In the genomic region with DNA sequence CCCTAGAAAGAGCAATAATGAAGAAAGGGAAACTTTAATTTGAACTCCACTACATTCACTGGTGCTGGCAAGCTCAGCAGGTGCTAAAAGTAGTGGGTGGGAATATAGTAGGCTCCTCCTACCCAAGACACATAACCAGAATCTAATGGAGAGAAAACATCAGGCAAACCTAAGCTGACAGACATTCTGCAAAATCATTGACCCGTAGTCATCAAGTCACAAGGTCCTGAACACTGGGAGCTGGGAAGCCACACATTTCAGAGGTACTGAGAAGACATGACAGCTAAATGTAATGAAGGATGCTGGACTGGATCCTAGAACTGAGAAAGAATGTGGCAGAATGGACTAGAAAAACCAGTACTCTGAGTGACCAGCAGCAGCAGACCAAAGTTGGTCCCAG, we compare ENCODE assay signal across 28 mouse cellular contexts. TPM values are rescaled to one million over a fixed set of nuclear protein-coding genes. Genes with fewer than 3 reads are reported as not detected.
DNase-seq lines count a peak whose midpoint lies in the region; ATAC-seq lines count a peak whose summit lies in the region.
"Had no signal": no experiment of that assay in that cellular context is flagged by ENCODE, and none has a peak within 500 bp of the region (broad histone marks: within the 10 kb centered on the region; RNA-seq: fewer than 3 reads in every experiment).

No protein-coding gene starts in this region.

- DNase-seq in embryo, embryonic 10 days (ENCODE audit: low spot score): peak; percentile 25
- DNase-seq in embryo, embryonic 11 days: no peak
- DNase-seq in heart, adult 11 months: peak; percentile 24
- DNase-seq in retina, postnatal 1 day: peak; percentile 85
- DNase-seq in kidney, postnatal 25 days: no peak
- DNase-seq: adrenal gland, adult 2 months; adrenal gland, postnatal 10 days; adrenal gland, postnatal 25 days; B cell, adult 2 months; cerebellum, adult 11 months; cerebellum, adult 18-20 months; cerebellum, adult 8-10 months; cerebellum, adult 9-11 months; cerebellum, postnatal 14 days; cerebellum, postnatal 36 days; forebrain, postnatal 0 days had no signal

- H3K9ac ChIP-seq in heart, embryonic 12.5 days: no peak overlapping the region
- H3K9ac ChIP-seq: embryonic facial prominence, embryonic 13.5 days; embryonic facial prominence, embryonic 15.5 days; forebrain, embryonic 13.5 days; forebrain, embryonic 15.5 days; forebrain, postnatal 0 days had no signal

- no peak for ATAC-seq in heart, embryonic 12.5 days (ENCODE audit: insufficient number of reproducible peaks, low FRiP score)
- ATAC-seq: CD4-positive, CD25-positive, alpha-beta regulatory T cell, adult 4 months; forebrain, embryonic 13.5 days; forebrain, embryonic 15.5 days; forebrain, postnatal 0 days had no signal

- H3K4me1 ChIP-seq in heart, embryonic 12.5 days (replicated peaks): no peaks in the 10 kb centered on the region
- H3K4me1 ChIP-seq: embryonic facial prominence, embryonic 13.5 days; embryonic facial prominence, embryonic 15.5 days; forebrain, embryonic 13.5 days; forebrain, embryonic 15.5 days had no signal

- no peak overlapping the region for H3K27ac ChIP-seq in heart, embryonic 12.5 days (ENCODE audit: poor library complexity, severe bottlenecking)
- H3K27ac ChIP-seq: embryonic facial prominence, embryonic 13.5 days; embryonic facial prominence, embryonic 15.5 days; forebrain, embryonic 10.5 days; forebrain, embryonic 13.5 days; forebrain, embryonic 15.5 days had no signal

- no peaks in the 10 kb centered on the region for H3K36me3 ChIP-seq in heart, embryonic 12.5 days
- H3K36me3 ChIP-seq: embryonic facial prominence, embryonic 13.5 days; embryonic facial prominence, embryonic 15.5 days; forebrain, embryonic 10.5 days; forebrain, embryonic 15.5 days; G1E had no signal

- H3K27me3 ChIP-seq in heart, embryonic 12.5 days (replicated peaks): no peaks in the 10 kb centered on the region; the same call in 1 of the 2 replicates
- H3K27me3 ChIP-seq: CH12.LX; embryonic facial prominence, embryonic 13.5 days; embryonic facial prominence, embryonic 15.5 days; forebrain, embryonic 13.5 days; forebrain, embryonic 15.5 days had no signal

- H3K4me2 ChIP-seq in heart, embryonic 12.5 days: no peak overlapping the region
- H3K4me2 ChIP-seq: embryonic facial prominence, embryonic 13.5 days; embryonic facial prominence, embryonic 15.5 days; forebrain, embryonic 13.5 days; forebrain, embryonic 15.5 days had no signal

- 79% methylated on average over 1 of the region's 1 CpGs for WGBS in heart, embryonic 12.5 days

- no peaks in the 10 kb centered on the region for H3K9me3 ChIP-seq in heart, embryonic 12.5 days (replicated peaks)
- H3K9me3 ChIP-seq: embryonic facial prominence, embryonic 13.5 days; embryonic facial prominence, embryonic 15.5 days; forebrain, embryonic 10.5 days; forebrain, embryonic 13.5 days; forebrain, embryonic 15.5 days; G1E had no signal

- H3K4me3 ChIP-seq in heart, embryonic 12.5 days: no peak overlapping the region
- H3K4me3 ChIP-seq: embryonic facial prominence, embryonic 13.5 days; embryonic facial prominence, embryonic 15.5 days; erythroblast, embryonic 14.5 days; forebrain, embryonic 10.5 days; forebrain, embryonic 13.5 days; forebrain, embryonic 15.5 days had no signal

RNA-seq across cellular contexts. Expression of gene Arhgef28, which starts 24.3 kb away (rescaled TPM):
- 12.6 and 13.4 TPM in 2 replicates for polyA plus RNA-seq in heart, embryonic 12.5 days (2016; fragmentation: Nextera tagmentation; extraction: Ambion mirVana)
- polyA plus RNA-seq: G1E had no signal

RNA-seq across cellular contexts. Expression of gene Utp15, which starts 32.3 kb away (rescaled TPM):
- 19.2 and 19.7 TPM in 2 replicates for polyA plus RNA-seq in heart, embryonic 12.5 days (2016; fragmentation: Nextera tagmentation; extraction: Ambion mirVana)

RNA-seq across cellular contexts. Expression of gene Ankra2, which starts 32.4 kb away (rescaled TPM):
- polyA plus RNA-seq in heart, embryonic 12.5 days (2016; fragmentation: Nextera tagmentation; extraction: Ambion mirVana): 16.1 and 18.5 TPM in 2 replicates

RNA-seq across cellular contexts. Expression of gene Gm21976, which starts 49.2 kb away (rescaled TPM):
- not detected in 2 replicates for polyA plus RNA-seq in heart, embryonic 12.5 days (2016; fragmentation: Nextera tagmentation; extraction: Ambion mirVana)
- polyA plus RNA-seq: adrenal gland, adult 2 months; brain, embryonic 14.5 days; CD4-positive, CD25-positive, alpha-beta regulatory T cell, adult 4 months; embryonic facial prominence, embryonic 11.5 days; embryonic facial prominence, embryonic 13.5 days; erythroblast, embryonic 14.5 days; forebrain, embryonic 10.5 days; forebrain, embryonic 13.5 days; forebrain, embryonic 15.5 days; forebrain, postnatal 0 days; G1E had no signal

Comparison
In these comparisons a context has a peak if more than half of its experiments do, and no peak if none do; other contexts are left out.
1. DNase-seq: peak in embryo, embryonic 10 days (single experiment), heart, adult 11 months (single experiment) and retina, postnatal 1 day (single experiment); none in embryo, embryonic 11 days (single experiment) and kidney, postnatal 25 days (0 of 2).